Mouse (Mus musculus) CH12.LX (cell line): ENCODE data around the gene Dgkd. TPM values are rescaled to one million over a fixed set of nuclear protein-coding genes. Genes with fewer than 3 reads are reported as not detected.

Experiments used
- DNase-seq: peaks from one replicate; pipeline ENCODE4 v3.0.0-alpha.2; 2013; ENCODE audit errors: extremely low read depth
- H3K27ac ChIP-seq: 2 replicates; pipeline ENCODE4 v1.5.1; 2012; ENCODE audit warnings: low read depth, mild to moderate bottlenecking, control low read depth, moderate library complexity; ENCODE audit not compliant: insufficient read depth
- H3K27me3 ChIP-seq: replicated peaks from 2 replicates; pipeline ENCODE3; 2012; ENCODE audit warnings: inconsistent platforms
- H3K36me3 ChIP-seq, 2 experiments: replicated peaks in 1 of 2; 2 replicates each; pipeline versions ENCODE3 to v1.6.1; 2012; ENCODE audit warnings: inconsistent platforms in 1 of 2, low read length in 1 of 2, mild to moderate bottlenecking in 1 of 2, mixed read lengths in 1 of 2, moderate library complexity in 1 of 2; ENCODE audit not compliant: control insufficient read depth in 1 of 2, insufficient read depth in 1 of 2
- H3K4me1 ChIP-seq, 2 experiments: 2 replicates each; pipeline ENCODE4 v1.6.1; 2012; ENCODE audit warnings: inconsistent platforms in 1 of 2, moderate library complexity in 1 of 2; ENCODE audit not compliant: insufficient read depth in 2 of 2, control insufficient read depth in 1 of 2
- H3K4me2 ChIP-seq: 2 replicates; pipeline ENCODE4 v1.6.1; 2012; ENCODE audit warnings: low read depth, mild to moderate bottlenecking, control low read depth; ENCODE audit not compliant: poor library complexity, insufficient read depth, severe bottlenecking
- H3K4me3 ChIP-seq, 3 experiments: fragments of 150-350 bp in 1 of 3; sonication (generic) in 1 of 3; replicated peaks in 1 of 3; 2 replicates each; pipeline versions ENCODE3 to v1.5.1; 2011 to 2012; ENCODE audit warnings: low read depth in 2 of 3, low read length in 2 of 3, mild to moderate bottlenecking in 2 of 3, moderate library complexity in 2 of 3, control low read depth in 1 of 3, improper control_type of control experiment in 1 of 3, inconsistent platforms in 1 of 3, mixed read lengths in 1 of 3; ENCODE audit not compliant: poor library complexity in 1 of 3
- H3K79me2 ChIP-seq: replicated peaks from 2 replicates; pipeline ENCODE4 v1.6.1; 2012; ENCODE audit warnings: mild to moderate bottlenecking, moderate library complexity; ENCODE audit not compliant: control insufficient read depth, poor library complexity, insufficient read depth, severe bottlenecking; ENCODE audit errors: extremely low read depth
- H3K9ac ChIP-seq: 2 replicates; pipeline ENCODE4 v1.6.1; 2012; ENCODE audit warnings: low read depth, mild to moderate bottlenecking, control low read depth, moderate library complexity; ENCODE audit not compliant: insufficient read depth
- H3K9me3 ChIP-seq: replicated peaks from 2 replicates; pipeline ENCODE3; 2012; ENCODE audit warnings: low read length, inconsistent platforms, mixed read lengths
- BHLHE40 ChIP-seq: IDR thresholded peaks from 2 replicates; pipeline ENCODE4 v1.6.1; 2011; ENCODE audit warnings: mild to moderate bottlenecking, low read depth, low read length, improper control_type of control experiment
- CHD1 ChIP-seq: IDR thresholded peaks from 2 replicates; pipeline ENCODE4 v1.6.1; 2012; ENCODE audit warnings: low read depth, low read length, improper control_type of control experiment, inconsistent platforms
- CHD2 ChIP-seq: IDR thresholded peaks from 2 replicates; pipeline ENCODE4 v1.6.1; 2011; ENCODE audit warnings: low read length, improper control_type of control experiment
- ELF1 ChIP-seq: IDR thresholded peaks from 2 replicates; pipeline ENCODE4 v1.6.1; 2014; ENCODE audit warnings: low read depth, mild to moderate bottlenecking, inconsistent platforms, low read length, improper control_type of control experiment
- EP300 ChIP-seq: IDR thresholded peaks from 2 replicates; pipeline ENCODE4 v1.6.1; 2011; ENCODE audit warnings: low read length, improper control_type of control experiment
- ETS1 ChIP-seq: conservative IDR thresholded peaks from 2 replicates; pipeline ENCODE4 v1.6.1; 2012; ENCODE audit warnings: low read depth, mild to moderate bottlenecking, inconsistent platforms, low read length, improper control_type of control experiment, moderate library complexity
- IRF4 ChIP-seq: IDR thresholded peaks from 2 replicates; pipeline ENCODE4 v1.6.1; 2014; ENCODE audit warnings: low read depth, mild to moderate bottlenecking, inconsistent platforms, low read length, improper control_type of control experiment
- JUN ChIP-seq: IDR thresholded peaks from 2 replicates; pipeline ENCODE4 v1.6.1; 2011; ENCODE audit warnings: low read depth, mild to moderate bottlenecking, low read length, improper control_type of control experiment, moderate library complexity; ENCODE audit not compliant: insufficient read depth
- MAFK ChIP-seq: IDR thresholded peaks from 2 replicates; pipeline ENCODE4 v1.6.1; 2011; ENCODE audit warnings: low read length, improper control_type of control experiment; ENCODE audit not compliant: insufficient replicate concordance
- MAX ChIP-seq: IDR thresholded peaks from 2 replicates; pipeline ENCODE4 v1.6.1; 2011; ENCODE audit warnings: low read length, improper control_type of control experiment
- MEF2A ChIP-seq: IDR thresholded peaks from 2 replicates; pipeline ENCODE4 v1.6.1; 2014; ENCODE audit warnings: low read depth, mild to moderate bottlenecking, inconsistent platforms, low read length, improper control_type of control experiment, borderline replicate concordance
- MXI1 ChIP-seq: IDR thresholded peaks from 2 replicates; pipeline ENCODE4 v1.6.1; 2011; ENCODE audit warnings: mild to moderate bottlenecking, low read depth, low read length, improper control_type of control experiment
- POLR2AphosphoS2 ChIP-seq: IDR thresholded peaks from 2 replicates; pipeline ENCODE4 v1.6.1; 2011; ENCODE audit warnings: low read depth, low read length, improper control_type of control experiment
- RAD21 ChIP-seq: IDR thresholded peaks from 2 replicates; pipeline ENCODE4 v1.6.1; 2011; ENCODE audit warnings: low read depth, mild to moderate bottlenecking, low read length, improper control_type of control experiment, moderate library complexity
- SIN3A ChIP-seq: IDR thresholded peaks from 2 replicates; pipeline ENCODE4 v1.6.1; 2012; ENCODE audit warnings: low read length, improper control_type of control experiment, inconsistent platforms
- SMC3 ChIP-seq: IDR thresholded peaks from 2 replicates; pipeline ENCODE4 v1.6.1; 2011; ENCODE audit warnings: low read depth, low read length, improper control_type of control experiment
- TBP ChIP-seq: conservative IDR thresholded peaks from 2 replicates; pipeline ENCODE4 v1.6.1; 2011; ENCODE audit warnings: low read depth, low read length, improper control_type of control experiment
- TCF12 ChIP-seq: IDR thresholded peaks from 2 replicates; pipeline ENCODE4 v1.6.1; 2014; ENCODE audit warnings: low read depth, mild to moderate bottlenecking, inconsistent platforms, low read length, improper control_type of control experiment
- USF1 ChIP-seq: IDR thresholded peaks from 2 replicates; pipeline ENCODE4 v1.6.1; 2014; ENCODE audit warnings: low read depth, mild to moderate bottlenecking, inconsistent platforms, low read length, improper control_type of control experiment
- ZC3H11A ChIP-seq: IDR thresholded peaks from 2 replicates; pipeline ENCODE4 v1.6.1; 2012; ENCODE audit warnings: low read depth, mild to moderate bottlenecking, inconsistent platforms, low read length, improper control_type of control experiment
- ZKSCAN1 ChIP-seq: IDR thresholded peaks from 2 replicates; pipeline ENCODE4 v1.6.1; 2012; ENCODE audit warnings: low read depth, inconsistent platforms, low read length, improper control_type of control experiment, borderline replicate concordance
- dilution Hi-C: fragments of 300-500 bp; cut with MboI; formaldehyde crosslinking; loops from 2 replicates; pipeline ENCODE4 v1.14.3; 2020; ENCODE audit warnings: low sequenced_read_pairs; ENCODE audit not compliant: extremely low pct_unique_long_range_greater_than_20kb, extremely low pct_ligation_motif_present
- in situ Hi-C: fragments of 300-500 bp; cut with MboI; formaldehyde crosslinking; loops from 3 replicates; pipeline ENCODE4 v1.14.3; 2019; ENCODE audit warnings: low sequenced_read_pairs, low pct_ligation_motif_present, low pct_unique_long_range_greater_than_20kb, mixed read lengths
- polyA plus RNA-seq: library from polyadenylated mRNA; unstranded; fragments of >175 nt; gene quantifications from 2 replicates; pipeline ENCODE4 v1.2.1, GENCODE M21; 2012; ENCODE audit warnings: low read depth; ENCODE audit not compliant: insufficient read length
- total RNA-seq, 2 experiments: library from RNA; depleted of rRNA; stranded (reverse); fragments of 300-350 nt in 1 of 2; fragments of >200 nt in 1 of 2; gene quantifications; 2 replicates each; pipeline ENCODE4 v1.2.3; 2012 to 2014

The Dgkd gene
- total and polyA plus RNA-seq, 3 experiments = 57.5 to 89.9 (median 73.8) TPM

DNA sequence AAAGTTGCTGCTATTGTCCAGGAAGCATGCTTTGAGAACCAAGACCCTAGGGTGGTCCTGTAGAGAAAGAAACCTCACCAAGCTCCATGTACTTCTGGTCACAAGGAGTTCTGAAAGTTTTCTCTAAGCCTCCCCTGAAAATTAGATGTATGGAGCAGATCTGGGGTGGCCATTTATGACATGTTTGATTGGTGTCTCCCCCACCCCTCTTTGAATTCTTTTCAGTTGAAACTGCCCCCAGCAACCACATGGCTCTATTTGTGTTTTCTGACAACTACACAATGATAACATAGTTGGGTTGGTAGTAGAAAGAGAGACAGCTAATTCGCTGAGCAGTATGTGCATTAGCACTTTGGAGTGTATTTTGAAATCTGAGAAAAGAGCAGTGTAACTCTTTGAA lies 2.4 kb downstream of the Dgkd start:
- H3K4me3 ChIP-seq = peak overlapping the region; percentile 85 to 99 (median 96)

GRCm38 (mm10) chr1:87856823-87857222 lies 3.7 kb downstream of the Dgkd start:
- H3K27ac ChIP-seq = peak overlapping the region; percentile 69
- peaks cover 25 to 71% of the 10 kb centered on the region in 2 experiments for H3K4me1 ChIP-seq
- TF ChIP-seq SMC3 (no peak), JUN (peak; percentile 90), MAX (no peak), MAFK (no peak), ELF1 (no peak), RAD21 (no peak), SIN3A (0 out of 2 replicates have a peak, but pooled peaks have one; percentile 22), BHLHE40 (peak; percentile 57), EP300 (peak; percentile 67), IRF4 (peak; percentile 67), CHD2 (no peak), MEF2A (peak; percentile 99), POLR2AphosphoS2 (no peak), MXI1 (no peak), TCF12 (peak; percentile 42; the same call in 1 of the 2 replicates), TBP (no peak), CHD1 (no peak), ETS1 (peak; percentile 83)
- TF ChIP-seq, all 38 proteins: peak for 8
- H3K9me3 ChIP-seq = no peaks in the 10 kb centered on the region
- H3K79me2 ChIP-seq = peaks cover 81% of the 10 kb centered on the region
- peaks cover 0 to 22% of the 10 kb centered on the region in 2 experiments for H3K36me3 ChIP-seq
- in situ Hi-C loops = no loop called here
- H3K4me2 ChIP-seq = peak overlapping the region; percentile 58
- H3K4me3 ChIP-seq = no peak overlapping the region
- peak overlapping the region; percentile 27; the same call in 1 of the 2 replicates for H3K9ac ChIP-seq
- dilution Hi-C loops = no loop called here
- no peaks in the 10 kb centered on the region for H3K27me3 ChIP-seq
- peak; percentile 74 for DNase-seq

More for the DNA sequence above, 2.4 kb downstream of the Dgkd start:
- H3K79me2 ChIP-seq = peaks cover 70% of the 10 kb centered on the region
- no peaks in the 10 kb centered on the region for H3K9me3 ChIP-seq
- peak overlapping the region; percentile 95 for H3K4me2 ChIP-seq
- dilution Hi-C loops = no loop called here
- TF ChIP-seq ZKSCAN1 (no peak), ZC3H11A (no peak), USF1 (no peak), BHLHE40 (no peak), CHD1 (no peak)
- no peak for DNase-seq
- H3K9ac ChIP-seq = peak overlapping the region; percentile 88
- H3K4me1 ChIP-seq = peaks cover 27 to 71% of the 10 kb centered on the region in 2 experiments
- H3K36me3 ChIP-seq = peaks cover 0 to 17% of the 10 kb centered on the region in 2 experiments
- no peaks in the 10 kb centered on the region for H3K27me3 ChIP-seq
- no peak overlapping the region for H3K27ac ChIP-seq
- in situ Hi-C loops = no loop called here
